In genomic region chr2:173406344-173407094, GRCm38 (mm10) we compare ENCODE assay signal across 8 mouse cellular contexts.
DNase-seq lines count a peak whose midpoint lies in the region; ATAC-seq and TF ChIP-seq lines count a peak whose summit lies in the region.

No protein-coding gene starts in this region.

- no peaks in the 10 kb centered on the region for H3K36me3 ChIP-seq in CH12.LX (replicated peaks in 1 of 2; ENCODE audit: control insufficient read depth in 1 of 2, insufficient read depth in 1 of 2, low read length in 1 of 2)
- H3K36me3 ChIP-seq in liver, embryonic 11.5 days (ENCODE audit: control insufficient read depth, insufficient read depth, low read length): no peaks in the 10 kb centered on the region

- TF ChIP-seq EP300 in CH12.LX (IDR thresholded peaks at IDR 0.05; ENCODE audit: low read length): no peak

- no peaks in the 10 kb centered on the region for H3K27me3 ChIP-seq in CH12.LX (replicated peaks)
- H3K27me3 ChIP-seq in liver, embryonic 11.5 days (replicated peaks; ENCODE audit: control insufficient read depth, insufficient read depth, low read length): no peaks in the 10 kb centered on the region

- dilution Hi-C loops in CH12.LX (cut with MboI; ENCODE audit: extremely low pct_ligation_motif_present, extremely low pct_unique_long_range_greater_than_20kb, low sequenced_read_pairs): no loop called here

- H3K9me3 ChIP-seq in CH12.LX (replicated peaks; ENCODE audit: low read length): peaks cover 4% of the 10 kb centered on the region
- H3K9me3 ChIP-seq in liver, embryonic 11.5 days (ENCODE audit: control insufficient read depth, low read length): no peaks in the 10 kb centered on the region

- WGBS in liver, embryonic 11.5 days: 72% methylated on average over 13 of the region's 13 CpGs

- H3K4me1 ChIP-seq in CH12.LX (ENCODE audit: control insufficient read depth in 1 of 2, insufficient read depth in 2 of 2): peaks cover 27 to 64% of the 10 kb centered on the region in 2 experiments
- peaks cover 6% of the 10 kb centered on the region; the same call in 1 of the 2 replicates for H3K4me1 ChIP-seq in liver, embryonic 11.5 days (replicated peaks; ENCODE audit: control insufficient read depth, insufficient read depth, low read length)

- no peak for TF ChIP-seq CTCF in CH12.LX (conservative IDR thresholded peaks at IDR 0.05 in 1 of 2, IDR thresholded peaks at IDR 0.05 in 1 of 2; ENCODE audit: low read depth in 2 of 2, low read length in 2 of 2)

- H3K4me2 ChIP-seq in CH12.LX (ENCODE audit: insufficient read depth, low read depth, poor library complexity, severe bottlenecking): peak overlapping the region; percentile 25; the same call in 1 of the 2 replicates
- H3K4me2 ChIP-seq in liver, embryonic 11.5 days: no peak overlapping the region

- intact Hi-C loops in left cerebral cortex, postnatal 10 days (cut with DNase I): no loop called here

- peak; percentile 46 for DNase-seq in CH12.LX (ENCODE audit: extremely low read depth)
- peak; percentile 68 for DNase-seq in embryo, embryonic 10.5 days (ENCODE audit: low spot score)
- peak; percentile 20 for DNase-seq in hindlimb bud, embryonic 11.5 days (ENCODE audit: extremely low spot score, low read depth, low spot score)
- peak; percentile 42 to 70 for DNase-seq in left cerebral cortex, postnatal 10 days (ENCODE audit: extremely low spot score in 1 of 2, low spot score in 2 of 2)
- peak; percentile 41 to 49 for DNase-seq in right cerebral cortex, adult 2 months (ENCODE audit: low spot score in 2 of 2)
- DNase-seq in testis, postnatal 14 days (ENCODE audit: low spot score): no peak
- no peak for DNase-seq in gastrocnemius, postnatal 10 days
- DNase-seq in liver, embryonic 11.5 days (ENCODE audit: low spot score): no peak

- ATAC-seq in liver, embryonic 11.5 days (replicated peaks; ENCODE audit: low FRiP score): no peak

- H3K4me3 ChIP-seq in CH12.LX (replicated peaks in 1 of 3; ENCODE audit: low read depth in 2 of 3, low read length in 2 of 3, poor library complexity in 1 of 3): no peak overlapping the region
- no peak overlapping the region for H3K4me3 ChIP-seq in liver, embryonic 11.5 days (ENCODE audit: low read depth, low read length)

- no peak overlapping the region for H3K9ac ChIP-seq in CH12.LX (ENCODE audit: insufficient read depth, low read depth)
- no peak overlapping the region for H3K9ac ChIP-seq in liver, embryonic 11.5 days (ENCODE audit: low read depth, low read length)

- H3K27ac ChIP-seq in CH12.LX (ENCODE audit: insufficient read depth, low read depth): no peak overlapping the region
- no peak overlapping the region for H3K27ac ChIP-seq in liver, embryonic 11.5 days (ENCODE audit: low read depth, low read length)

- H3K79me2 ChIP-seq in CH12.LX (replicated peaks; ENCODE audit: control insufficient read depth, extremely low read depth, insufficient read depth, poor library complexity, severe bottlenecking): no peaks in the 10 kb centered on the region

- no peak for TF ChIP-seq POLR2A in CH12.LX (IDR thresholded peaks at IDR 0.05; ENCODE audit: low read depth, low read length)

- in situ Hi-C loops in CH12.LX (cut with MboI; ENCODE audit: low pct_ligation_motif_present, low pct_unique_long_range_greater_than_20kb, low sequenced_read_pairs): no loop called here

- no peak for TF ChIP-seq RAD21 in CH12.LX (IDR thresholded peaks at IDR 0.05; ENCODE audit: low read depth, low read length)

TF ChIP-seq in CH12.LX, 34 proteins besides CTCF, POLR2A, EP300 and RAD21:
- TF ChIP-seq E2F4 (IDR thresholded peaks at IDR 0.05; ENCODE audit: insufficient replicate concordance, low read depth, low read length) (no peak), ZNF384 (IDR thresholded peaks at IDR 0.05; ENCODE audit: low read depth, low read length) (peak; percentile 83), BHLHE40 (IDR thresholded peaks at IDR 0.05; ENCODE audit: low read depth, low read length) (peak; percentile 78), ZMIZ1 (IDR thresholded peaks at IDR 0.05; ENCODE audit: low read depth, low read length) (no peak), USF1 (IDR thresholded peaks at IDR 0.05; ENCODE audit: low read depth, low read length) (no peak), JUN (IDR thresholded peaks at IDR 0.05; ENCODE audit: insufficient read depth, low read depth, low read length) (peak; percentile 28; the same call in 1 of the 2 replicates), MXI1 (IDR thresholded peaks at IDR 0.05; ENCODE audit: low read depth, low read length) (no peak), TCF12 (IDR thresholded peaks at IDR 0.05; ENCODE audit: low read depth, low read length) (0 out of 2 replicates have a peak, but pooled peaks have one; percentile 9), IRF4 (IDR thresholded peaks at IDR 0.05; ENCODE audit: low read depth, low read length) (0 out of 2 replicates have a peak, but pooled peaks have one; percentile 9), JUND (conservative IDR thresholded peaks at IDR 0.05; ENCODE audit: low read depth, low read length) (no peak), SMC3 (IDR thresholded peaks at IDR 0.05; ENCODE audit: low read depth, low read length) (no peak), PAX5 (IDR thresholded peaks at IDR 0.05; ENCODE audit: low read length) (no peak)

Comparison
In these comparisons a context has a peak if more than half of its experiments do, and no peak if none do; other contexts are left out.
1. DNase-seq: peak in CH12.LX (single experiment), embryo, embryonic 10.5 days (single experiment), hindlimb bud, embryonic 11.5 days (single experiment), left cerebral cortex, postnatal 10 days (2 of 2) and right cerebral cortex, adult 2 months (2 of 2); none in testis, postnatal 14 days (single experiment), gastrocnemius, postnatal 10 days (single experiment) and liver, embryonic 11.5 days (single experiment).